Mouse (Mus musculus): Measurements from ENCODE around the gene Lig4.

Gene Lig4

GRCm38 (mm10) chr8:9929746-9930445 lies 47.6 kb downstream of the Lig4 start:
- DNase-seq (ENCODE audit: low read depth, low spot score), result no peak
